Comparison of ENCODE assay signal across 23 mouse cellular contexts in the genomic region with DNA sequence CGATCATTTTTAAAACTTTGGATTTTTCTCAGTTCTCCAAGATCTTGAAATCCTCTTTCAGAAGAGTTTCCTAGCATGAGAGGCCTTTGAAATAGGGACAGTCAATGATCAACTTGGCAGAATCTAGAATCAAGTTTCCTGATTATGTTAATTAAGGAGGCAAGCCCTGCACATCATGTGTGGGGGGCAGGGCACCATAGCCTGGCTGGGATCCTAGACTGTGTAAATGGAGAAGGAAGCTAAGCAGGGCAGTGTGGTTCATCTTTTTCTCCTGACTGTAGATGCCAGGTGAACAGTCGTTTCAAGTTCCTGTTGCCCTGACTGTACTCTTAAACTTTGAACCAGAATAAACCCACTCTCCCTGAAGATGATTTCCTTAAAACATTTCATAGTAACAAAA. TPM values are rescaled to one million over a fixed set of nuclear protein-coding genes. Genes with fewer than 3 reads are reported as not detected.
DNase-seq lines count a peak whose midpoint lies in the region; ATAC-seq lines count a peak whose summit lies in the region.
"Had no signal": no experiment of that assay in that cellular context is flagged by ENCODE, and none has a peak within 500 bp of the region (broad histone marks: within the 10 kb centered on the region; RNA-seq: fewer than 3 reads in every experiment).

No protein-coding gene starts in this region.

- peaks cover 12% of the 10 kb centered on the region for H3K4me1 ChIP-seq in heart, embryonic 10.5 days
- no peaks in the 10 kb centered on the region for H3K4me1 ChIP-seq in intestine, embryonic 15.5 days (replicated peaks)
- H3K4me1 ChIP-seq: forebrain, embryonic 12.5 days; hindbrain, embryonic 13.5 days had no signal

- H3K9ac ChIP-seq in intestine, embryonic 15.5 days: no peak overlapping the region
- H3K9ac ChIP-seq: embryonic facial prominence, embryonic 13.5 days; forebrain, embryonic 12.5 days; forebrain, postnatal 0 days; hindbrain, embryonic 13.5 days had no signal

- no peak overlapping the region for H3K27ac ChIP-seq in heart, embryonic 10.5 days
- H3K27ac ChIP-seq in intestine, embryonic 15.5 days: no peak overlapping the region
- H3K27ac ChIP-seq: embryonic facial prominence, embryonic 13.5 days; forebrain, embryonic 12.5 days; gastrocnemius, adult 2 months; hindbrain, embryonic 13.5 days had no signal

- no peaks in the 10 kb centered on the region for H3K9me3 ChIP-seq in heart, embryonic 10.5 days
- H3K9me3 ChIP-seq in intestine, embryonic 15.5 days: no peaks in the 10 kb centered on the region
- H3K9me3 ChIP-seq: embryonic facial prominence, embryonic 13.5 days; forebrain, embryonic 12.5 days; G1E; hindbrain, embryonic 13.5 days had no signal

- H3K4me2 ChIP-seq in intestine, embryonic 15.5 days (replicated peaks): no peak overlapping the region
- H3K4me2 ChIP-seq: embryonic facial prominence, embryonic 13.5 days; forebrain, embryonic 12.5 days; hindbrain, embryonic 13.5 days had no signal

- no peaks in the 10 kb centered on the region for H3K36me3 ChIP-seq in heart, embryonic 10.5 days
- H3K36me3 ChIP-seq in intestine, embryonic 15.5 days: no peaks in the 10 kb centered on the region
- H3K36me3 ChIP-seq: embryonic facial prominence, embryonic 13.5 days; forebrain, embryonic 12.5 days; G1E; hindbrain, embryonic 13.5 days had no signal

- DNase-seq in heart, embryonic 10.5 days (ENCODE audit: low spot score): peak; percentile 28
- no peak for DNase-seq in heart, adult 9 months (ENCODE audit: low spot score in 2 of 2)
- peak; percentile 28 for DNase-seq in left cerebral cortex, postnatal 4 days
- DNase-seq in left cerebral cortex, postnatal 14 days (ENCODE audit: low spot score in 2 of 2): no peak
- DNase-seq in kidney, postnatal 10 days: peak; percentile 45
- peak; percentile 38 to 63 for DNase-seq in kidney, postnatal 4 days
- DNase-seq in urinary bladder, postnatal 10 days (ENCODE audit: low spot score): no peak
- DNase-seq: adrenal gland, postnatal 10 days; B cell, adult 2 months; cerebellum, adult 11-12 months; cerebellum, adult 9-10 months; cerebellum, postnatal 25 days; forebrain, postnatal 0 days; gastrocnemius, adult 2 months; gastrocnemius, postnatal 25 days; heart, postnatal 10 days; heart, postnatal 4 days had no signal

- intact Hi-C loops in left cerebral cortex, postnatal 4 days (cut with DNase I): no loop called here
- intact Hi-C loops in left cerebral cortex, postnatal 14 days (cut with DNase I): no loop called here

- ATAC-seq in intestine, embryonic 15.5 days: no peak
- ATAC-seq: CD4-positive, CD25-positive, alpha-beta regulatory T cell, adult 4 months; forebrain, postnatal 0 days had no signal

- H3K27me3 ChIP-seq in heart, embryonic 10.5 days (ENCODE audit: insufficient read depth, poor library complexity, severe bottlenecking): no peaks in the 10 kb centered on the region
- H3K27me3 ChIP-seq in intestine, embryonic 15.5 days (replicated peaks): no peaks in the 10 kb centered on the region
- H3K27me3 ChIP-seq: embryonic facial prominence, embryonic 13.5 days; forebrain, embryonic 12.5 days; hindbrain, embryonic 13.5 days had no signal

- no peak overlapping the region for H3K4me3 ChIP-seq in heart, embryonic 10.5 days
- no peak overlapping the region for H3K4me3 ChIP-seq in intestine, embryonic 15.5 days (replicated peaks)
- H3K4me3 ChIP-seq: embryonic facial prominence, embryonic 13.5 days; forebrain, embryonic 12.5 days; gastrocnemius, adult 2 months; hindbrain, embryonic 13.5 days had no signal

- 86% methylated on average over 2 of the region's 2 CpGs for WGBS in heart, embryonic 10.5 days
- WGBS in intestine, embryonic 15.5 days: 73% methylated on average over 2 of the region's 2 CpGs

RNA-seq across cellular contexts. Expression of a gene that starts 32.2 kb away (rescaled TPM):
- 30.7 and 35.1 TPM in 2 replicates for polyA plus RNA-seq in heart, embryonic 10.5 days (2016; fragmentation: Nextera tagmentation; extraction: Ambion mirVana)
- 10 to 100 TPM; 24.8 to 28.4 TPM for total RNA-seq in left cerebral cortex, postnatal 4 days (2021)
- 10 to 100 TPM; 59.9 to 68.8 TPM for total RNA-seq in left cerebral cortex, postnatal 14 days (2021)
- 11.2 and 11.4 TPM in 2 replicates for polyA plus RNA-seq in intestine, embryonic 15.5 days (2015; fragmentation: Nextera tagmentation; extraction: Ambion mirVana)

Comparison
In these comparisons a context has a peak if more than half of its experiments do, and no peak if none do; other contexts are left out.
1. DNase-seq: peak in heart, embryonic 10.5 days (single experiment), left cerebral cortex, postnatal 4 days (single experiment), kidney, postnatal 10 days (single experiment) and kidney, postnatal 4 days (2 of 2); none in heart, adult 9 months (0 of 2), left cerebral cortex, postnatal 14 days (0 of 2) and urinary bladder, postnatal 10 days (single experiment).